Mouse (Mus musculus) bone marrow macrophage, adult 2 months (primary cell): Measurements from ENCODE around the gene Naip2. TPM values are rescaled to one million over a fixed set of nuclear protein-coding genes. Genes with fewer than 3 reads are reported as not detected.

Experiments
- H3K27ac ChIP-seq: 2 replicates; pipeline ENCODE4 v1.5.1; 2012; ENCODE audit warnings: low read depth, low read length; ENCODE audit not compliant: insufficient read depth
- H3K4me1 ChIP-seq: 2 replicates; pipeline ENCODE4 v1.6.1; 2012; ENCODE audit warnings: low read length; ENCODE audit not compliant: control insufficient read depth, insufficient read depth
- H3K4me3 ChIP-seq: 2 replicates; pipeline ENCODE4 v1.5.1; 2012; ENCODE audit warnings: mild to moderate bottlenecking, low read length, moderate library complexity; ENCODE audit not compliant: insufficient read depth
- CTCF ChIP-seq: IDR thresholded peaks from 2 replicates; pipeline ENCODE4 v1.5.1; 2012; ENCODE audit warnings: low read depth, mild to moderate bottlenecking, low read length, moderate library complexity
- POLR2A ChIP-seq: IDR thresholded peaks from 2 replicates; pipeline ENCODE4 v1.6.1; 2012; ENCODE audit warnings: mild to moderate bottlenecking, low read depth, low read length, borderline replicate concordance
- polyA plus RNA-seq: library from polyadenylated mRNA; stranded (reverse); fragments of >200 nt; gene quantifications from 2 replicates; pipeline ENCODE4 v1.2.4, GENCODE M21; 2012; ENCODE audit not compliant: missing spikeins, insufficient read depth, insufficient read length

Naip2 gene
- polyA plus RNA-seq, 1 experiment, result 26.4 TPM

- no peak overlapping the region for H3K27ac ChIP-seq
- TF ChIP-seq POLR2A (no peak), CTCF (no peak)
- H3K4me1 ChIP-seq, result peaks cover 31% of the 10 kb centered on the region
- no peak overlapping the region for H3K4me3 ChIP-seq
These were observed 45.3 kb downstream of the Naip2 start for GRCm38 (mm10) chr13:100156624-100157023.

GRCm38 (mm10) chr13:100152659-100153058, 49.2 kb downstream of the Naip2 start:
- Histone ChIP-seq H3K4me3 (no peak overlapping the region), H3K4me1 (peaks cover 33% of the 10 kb centered on the region), H3K27ac (peak overlapping the region; percentile 69)
- TF ChIP-seq POLR2A (no peak), CTCF (no peak)

- H3K27ac ChIP-seq, result no peak overlapping the region
- H3K4me3 ChIP-seq, result no peak overlapping the region
- TF ChIP-seq CTCF (no peak), POLR2A (no peak)
- H3K4me1 ChIP-seq, result peaks cover 8% of the 10 kb centered on the region
These were observed 60.1 kb downstream of the Naip2 start for GRCm38 (mm10) chr13:100141646-100142314.

- no peak for TF ChIP-seq POLR2A
- H3K4me3 ChIP-seq, result peak overlapping the region; percentile 100
- H3K4me1 ChIP-seq, result peaks cover 2% of the 10 kb centered on the region; the same call in 1 of the 2 replicates
- no peak overlapping the region for H3K27ac ChIP-seq
These were observed 76.6 kb downstream of the Naip2 start for GRCm38 (mm10) chr13:100125258-100125643.

GRCm38 (mm10) chr13:100124423-100125257, 77.3 kb downstream of the Naip2 start, which contains the start of gene Smn1:
TSS of gene Smn1 (plus strand) at chr13:100124852.
- Histone ChIP-seq H3K4me1 (peaks cover 2% of the 10 kb centered on the region; the same call in 1 of the 2 replicates), H3K27ac (no peak within 1 kb of the TSS), H3K4me3 (peak within 1 kb of the TSS; percentile 100)
- TF ChIP-seq POLR2A (no peak), CTCF (no peak)

GRCm38 (mm10) chr13:100123970-100124369, 77.9 kb downstream of the Naip2 start:
- Histone ChIP-seq H3K27ac (no peak overlapping the region), H3K4me3 (peak overlapping the region; percentile 100), H3K4me1 (peaks cover 2% of the 10 kb centered on the region; the same call in 1 of the 2 replicates)
- TF ChIP-seq CTCF (no peak), POLR2A (no peak)

- Histone ChIP-seq H3K4me3 (no peak overlapping the region), H3K4me1 (no peaks in the 10 kb centered on the region), H3K27ac (no peak overlapping the region)
- TF ChIP-seq POLR2A (no peak), CTCF (no peak)
These were observed 89.5 kb downstream of the Naip2 start for GRCm38 (mm10) chr13:100112218-100112972.

- peak within 1 kb of the TSS; percentile 86 for H3K4me3 ChIP-seq
- H3K4me1 ChIP-seq, result 0 out of 2 replicates have a peak, but pooled peaks cover 3% of the 10 kb centered on the region
- H3K27ac ChIP-seq, result no peak within 1 kb of the TSS
- TF ChIP-seq POLR2A (no peak), CTCF (no peak)
These were observed 94.0 kb downstream of the Naip2 start, which contains the start of gene Serf1 for GRCm38 (mm10) chr13:100107652-100108472. TSS of gene Serf1 (plus strand) at chr13:100108012.
